Mouse (Mus musculus) right cerebral cortex, postnatal 25 days (tissue): Measurements from ENCODE around the gene Lrriq1.

Source experiments
- DNase-seq: peaks from one replicate; pipeline ENCODE4 v3.0.0; 2022

Lrriq1 gene

GRCm38 (mm10) chr10:103028253-103029131 lies 207.6 kb downstream of the Lrriq1 start:
- DNase-seq: peak; percentile 7

GRCm38 (mm10) chr10:103027931-103028252 lies 208.2 kb downstream of the Lrriq1 start:
- peak; percentile 5 for DNase-seq

- peak; percentile 9 for DNase-seq
These were observed 208.7 kb downstream of the Lrriq1 start for GRCm38 (mm10) chr10:103027226-103027930.

GRCm38 (mm10) chr10:103026636-103027225 lies 209.4 kb downstream of the Lrriq1 start:
- no peak for DNase-seq

- DNase-seq: no peak
These were observed 233.6 kb downstream of the Lrriq1 start for GRCm38 (mm10) chr10:103002556-103002955.

- no peak for DNase-seq
These were observed 235.2 kb downstream of the Lrriq1 start for GRCm38 (mm10) chr10:103000902-103001301.

- no peak for DNase-seq
These were observed 236.5 kb downstream of the Lrriq1 start for GRCm38 (mm10) chr10:102999584-102999983.
